Mouse (Mus musculus) liver, adult 2 months (tissue): ENCODE results near the gene Sema6d. TPM values are rescaled to one million over a fixed set of nuclear protein-coding genes. Genes with fewer than 3 reads are reported as not detected.

ENCODE experiments used
- DNase-seq: peaks from one replicate; pipeline ENCODE4 v3.0.0-alpha.2; 2011; ENCODE audit warnings: low read depth, low spot score; ENCODE audit errors: extremely low read depth
- H3K27ac ChIP-seq: fragments of 200-500 bp; replicated peaks from 2 replicates; pipeline ENCODE4 v1.5.1; 2012; ENCODE audit warnings: low read depth, mild to moderate bottlenecking, control low read depth, inconsistent platforms, low read length; ENCODE audit not compliant: insufficient read depth
- H3K27me3 ChIP-seq: fragments of 200-500 bp; 2 replicates; pipeline ENCODE4 v1.6.1; 2012; ENCODE audit warnings: mild to moderate bottlenecking, moderate library complexity, low read length, inconsistent platforms; ENCODE audit not compliant: control insufficient read depth, insufficient read depth
- H3K36me3 ChIP-seq: fragments of 200-500 bp; 2 replicates; pipeline ENCODE4 v1.6.1; 2012; ENCODE audit warnings: low read length, inconsistent platforms; ENCODE audit not compliant: control insufficient read depth, insufficient read depth
- H3K4me1 ChIP-seq: fragments of 200-500 bp; 2 replicates; pipeline ENCODE4 v1.6.1; 2011; ENCODE audit warnings: low read length; ENCODE audit not compliant: control insufficient read depth, insufficient read depth
- H3K4me3 ChIP-seq: fragments of 200-500 bp; 2 replicates; pipeline ENCODE4 v1.5.1; 2011; ENCODE audit warnings: low read depth, mild to moderate bottlenecking, control low read depth, low read length, moderate library complexity; ENCODE audit not compliant: insufficient read depth
- H3K79me2 ChIP-seq: fragments of 200-500 bp; 2 replicates; pipeline ENCODE4 v1.6.1; 2012; ENCODE audit warnings: inconsistent platforms, mild to moderate bottlenecking, low read length, moderate library complexity; ENCODE audit not compliant: control insufficient read depth, insufficient read depth
- H3K9ac ChIP-seq: fragments of 200-500 bp; 2 replicates; pipeline ENCODE4 v1.6.1; 2012; ENCODE audit warnings: low read depth, mild to moderate bottlenecking, control low read depth, inconsistent platforms, low read length
- CTCF ChIP-seq: fragments of 200-500 bp; IDR thresholded peaks from 2 replicates; pipeline ENCODE4 v1.5.1; 2011; ENCODE audit warnings: low read depth, low read length, control low read depth
- POLR2A ChIP-seq: fragments of 200-500 bp; IDR thresholded peaks from 2 replicates; pipeline ENCODE4 v1.6.1; 2011; ENCODE audit warnings: low read length, control low read depth; ENCODE audit not compliant: insufficient read depth; ENCODE audit errors: extremely low read depth
- WGBS: fragments of 180-500 bp; shearing (Covaris S2); methylation state at CpG from one replicate; pipeline ENCODE4 v1.1.7; 2018; 5-methylcytosine and 5-hydroxymethylcytosine counted together
- polyA plus RNA-seq: library from polyadenylated mRNA; depleted of rRNA; stranded (reverse); fragments of >200 nt; gene quantifications from 2 replicates; pipeline ENCODE4 v1.2.3, GENCODE M21; 2012
- total RNA-seq: library from RNA; depleted of rRNA; stranded (reverse); fragments of >200 nt; gene quantifications from 2 replicates; pipeline ENCODE4 v1.2.3, GENCODE M21; 2014

The Sema6d gene
- total and polyA plus RNA-seq, 2 experiments, result 3.9 to 8.5 TPM

DNA sequence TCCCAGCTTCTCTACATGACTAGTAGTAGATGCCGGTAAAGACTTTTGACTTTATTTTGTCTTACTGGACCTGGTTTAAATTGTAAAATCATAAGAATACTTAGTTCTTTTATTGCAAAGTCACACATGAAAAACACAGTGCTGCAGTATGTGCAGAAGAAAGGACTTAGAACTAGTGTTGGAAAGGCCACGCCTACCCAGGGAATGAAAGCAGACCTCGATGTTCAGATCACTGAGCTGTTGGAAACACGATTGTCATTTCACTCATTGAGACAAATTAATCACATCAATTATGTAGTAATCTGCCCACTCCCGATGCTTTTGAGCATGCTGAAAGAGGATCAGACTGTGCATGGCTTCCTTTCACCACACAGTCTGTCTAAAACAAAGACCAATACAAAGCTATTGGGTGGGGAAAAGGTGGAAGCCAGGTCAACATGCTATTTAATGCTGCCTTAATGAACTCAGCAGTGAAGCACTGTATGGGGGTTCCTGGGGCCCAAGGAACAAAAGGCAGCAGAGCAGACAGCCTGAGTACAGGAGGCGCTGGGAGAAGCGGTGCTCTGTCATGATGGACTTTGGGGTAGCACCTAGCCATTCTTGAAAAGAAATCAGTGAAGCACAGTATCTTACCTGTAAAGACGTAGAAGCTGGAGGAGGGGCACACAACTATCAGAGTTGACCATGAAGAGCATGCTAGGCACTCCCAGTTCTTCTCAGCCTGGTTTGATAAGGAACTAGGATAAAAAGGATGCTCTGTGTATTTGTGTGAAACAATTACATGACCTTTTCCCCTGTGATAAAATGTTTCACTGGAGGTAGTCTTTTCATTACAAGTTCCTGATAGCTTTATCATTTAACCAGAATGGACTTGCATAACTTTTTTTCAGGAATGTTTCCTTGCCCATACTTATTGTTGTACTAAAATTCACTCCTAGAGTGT, 375.5 kb downstream of the Sema6d start:
- WGBS, result 85% methylated on average over 8 of the region's 8 CpGs
- Histone ChIP-seq H3K4me3 (no peak overlapping the region), H3K27me3 (no peaks in the 10 kb centered on the region), H3K9ac (no peak overlapping the region), H3K79me2 (no peaks in the 10 kb centered on the region), H3K36me3 (no peaks in the 10 kb centered on the region), H3K27ac (no peak overlapping the region), H3K4me1 (no peaks in the 10 kb centered on the region)
- no peak for TF ChIP-seq POLR2A
- TF ChIP-seq CTCF, result no peak
- DNase-seq, result no peak

DNA sequence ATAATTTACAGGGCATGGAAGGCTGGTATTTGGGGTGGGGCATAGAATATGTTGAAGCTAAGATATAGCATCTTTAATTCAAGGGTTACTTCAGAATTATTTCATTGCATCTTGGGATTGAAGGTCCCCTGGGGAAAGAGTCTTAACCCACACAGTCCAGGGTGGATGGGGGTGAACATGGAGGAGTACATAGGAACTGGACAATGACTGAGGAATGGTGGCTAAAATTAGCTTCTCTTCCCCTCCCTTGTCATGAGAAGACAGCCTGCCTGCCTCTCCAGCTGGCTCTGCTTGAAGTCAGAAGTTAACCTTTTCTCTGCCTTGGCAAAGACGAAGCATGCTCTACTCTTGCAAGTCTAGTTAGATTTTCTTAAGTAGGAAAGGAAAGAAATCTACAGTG, 377.7 kb downstream of the Sema6d start:
- TF ChIP-seq CTCF, result no peak
- no peak for TF ChIP-seq POLR2A
- Histone ChIP-seq H3K9ac (no peak overlapping the region), H3K27ac (no peak overlapping the region), H3K36me3 (no peaks in the 10 kb centered on the region), H3K4me3 (no peak overlapping the region), H3K27me3 (peaks cover 2% of the 10 kb centered on the region; the same call in 1 of the 2 replicates), H3K4me1 (no peaks in the 10 kb centered on the region), H3K79me2 (no peaks in the 10 kb centered on the region)
- DNase-seq, result no peak
- WGBS, result 71% methylated on average over 1 of the region's 1 CpGs

DNA sequence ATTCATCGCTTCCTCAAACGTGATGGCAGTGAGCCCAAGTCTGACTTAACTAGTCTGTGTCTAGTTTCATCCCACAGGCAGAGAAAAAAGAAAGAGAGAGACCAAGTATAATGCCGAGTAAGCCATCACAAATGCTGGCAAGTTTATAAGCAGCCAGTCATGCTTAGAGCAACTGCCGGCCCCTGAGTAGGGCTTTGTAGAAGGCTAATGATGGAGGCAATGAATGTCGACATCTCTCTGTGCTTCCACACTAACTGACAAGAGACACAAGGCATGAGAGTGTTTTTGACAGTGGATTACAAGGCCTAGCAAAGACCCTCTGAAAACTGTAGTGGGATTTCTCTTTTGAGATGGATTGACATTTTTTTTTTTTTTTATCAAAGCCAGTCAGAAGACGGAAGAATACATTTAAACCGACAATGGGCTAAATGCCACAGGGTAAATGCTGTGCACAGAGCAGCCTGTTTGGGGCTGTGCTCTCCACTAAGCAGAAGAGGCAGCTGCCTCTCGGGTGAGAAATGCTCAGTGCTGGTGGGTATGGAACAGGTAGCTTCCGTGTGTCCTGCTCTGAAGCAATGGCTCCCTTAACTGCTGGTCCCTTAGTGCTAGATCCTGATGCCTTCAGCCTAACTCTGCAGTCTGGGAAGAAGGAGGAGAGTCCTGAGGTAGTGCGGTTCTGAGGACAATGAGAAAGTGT, 380.7 kb downstream of the Sema6d start:
- no peak for TF ChIP-seq CTCF
- no peak for TF ChIP-seq POLR2A
- Histone ChIP-seq H3K27me3 (peaks cover 2% of the 10 kb centered on the region; the same call in 1 of the 2 replicates), H3K36me3 (no peaks in the 10 kb centered on the region), H3K27ac (no peak overlapping the region), H3K4me3 (no peak overlapping the region), H3K79me2 (no peaks in the 10 kb centered on the region), H3K9ac (no peak overlapping the region), H3K4me1 (no peaks in the 10 kb centered on the region)
- 76% methylated on average over 10 of the region's 10 CpGs for WGBS
- DNase-seq, result no peak

DNA sequence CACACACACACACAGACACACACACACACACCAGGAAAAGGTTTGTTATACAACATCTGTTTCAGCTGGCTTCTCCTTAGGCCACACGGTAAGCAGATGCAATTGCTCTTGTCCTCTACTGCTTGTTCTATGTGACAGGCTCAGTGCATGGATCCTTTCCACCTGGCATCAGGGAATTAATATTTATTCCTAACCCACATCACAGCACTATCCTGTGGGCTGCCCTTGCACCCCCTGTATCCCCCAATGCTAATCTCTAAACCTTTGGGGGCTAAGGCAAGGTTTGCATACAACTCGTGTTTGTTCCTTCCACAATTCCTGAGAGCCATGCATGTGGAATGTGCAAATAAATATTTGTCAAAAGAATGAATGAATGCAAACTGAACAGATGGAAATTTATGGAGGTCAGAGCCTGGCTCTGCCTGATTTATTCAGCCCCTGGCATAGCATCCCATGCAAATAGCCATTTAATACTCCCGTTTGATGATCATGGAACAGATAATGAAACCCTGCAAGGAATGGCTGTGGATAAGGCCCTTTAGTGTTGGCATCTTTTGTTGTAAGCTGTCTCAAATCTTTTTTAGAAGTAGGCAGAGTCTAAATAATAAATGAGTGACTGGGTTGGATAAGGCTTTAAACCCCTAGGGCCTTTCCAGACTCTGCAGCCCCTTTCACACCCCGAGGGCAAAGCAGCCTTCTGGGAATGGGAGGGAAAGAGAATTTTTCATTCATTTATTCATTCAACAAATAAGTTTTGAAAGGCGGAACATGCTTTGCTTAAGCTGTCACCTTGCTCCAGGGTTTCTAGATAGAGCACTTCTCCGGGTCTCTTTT, 383.1 kb downstream of the Sema6d start:
- WGBS, result 87% methylated on average over 6 of the region's 6 CpGs
- no peaks in the 10 kb centered on the region for H3K79me2 ChIP-seq
- no peak overlapping the region for H3K9ac ChIP-seq

DNA sequence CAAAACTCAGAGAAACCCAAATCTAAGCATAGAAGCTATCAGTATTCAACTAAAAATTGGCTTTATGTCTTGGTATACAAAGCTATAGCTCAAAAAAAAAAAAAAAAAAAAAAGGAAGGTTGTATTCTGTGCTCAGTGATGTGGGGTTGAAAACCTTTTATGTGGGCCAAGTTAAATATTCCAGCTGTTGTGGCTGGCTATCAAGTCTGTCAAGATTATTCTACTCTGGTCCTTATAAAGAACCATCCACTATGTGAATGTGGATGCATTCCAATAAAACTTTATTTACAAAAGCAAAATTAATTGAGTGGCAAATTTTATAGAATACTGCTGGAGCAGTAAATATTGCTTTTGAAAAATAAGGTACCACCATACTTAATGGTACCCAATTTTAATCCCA, 388.1 kb downstream of the Sema6d start:
- Histone ChIP-seq H3K27me3 (no peaks in the 10 kb centered on the region), H3K4me3 (no peak overlapping the region), H3K4me1 (no peaks in the 10 kb centered on the region), H3K9ac (no peak overlapping the region), H3K79me2 (no peaks in the 10 kb centered on the region), H3K36me3 (no peaks in the 10 kb centered on the region), H3K27ac (no peak overlapping the region)
- no peak for DNase-seq
- TF ChIP-seq POLR2A, result no peak
- no peak for TF ChIP-seq CTCF

More for the DNA sequence above, 383.1 kb downstream of the Sema6d start:
- no peak overlapping the region for H3K4me3 ChIP-seq
- no peaks in the 10 kb centered on the region for H3K4me1 ChIP-seq
- H3K27ac ChIP-seq, result no peak overlapping the region
- H3K36me3 ChIP-seq, result no peaks in the 10 kb centered on the region
- no peak for DNase-seq
- H3K27me3 ChIP-seq, result peaks cover 2% of the 10 kb centered on the region; the same call in 1 of the 2 replicates
- no peak for TF ChIP-seq POLR2A
- no peak for TF ChIP-seq CTCF
